Mouse (Mus musculus) liver, embryonic 14.5 days (tissue): ENCODE measurements around the gene B230307C23Rik. TPM values are rescaled to one million over a fixed set of nuclear protein-coding genes. Genes with fewer than 3 reads are reported as not detected.
"Not testable (repeated sequence)": the region's sequence is repeated elsewhere in the genome, so short reads cannot be mapped to it uniquely, and the experiment has no call there.

Experiments
- ATAC-seq: fragments of 200-750 bp; cut with Nextera tagmentation; 2 replicates; pipeline ENCODE4 v1.8.0; 2017; ENCODE audit warnings: moderate number of reproducible peaks, mild to moderate bottlenecking, moderate library complexity; ENCODE audit not compliant: insufficient read depth
- DNase-seq, 3 experiments: peaks; one replicate each; pipeline ENCODE4 v3.0.0-alpha.2; 2012 to 2013; ENCODE audit warnings: low read depth in 3 of 3, low spot score in 3 of 3
- H3K27ac ChIP-seq: fragments of 300-500 bp; sonication (generic); 2 replicates; pipeline ENCODE4 v1.5.1; 2014; ENCODE audit warnings: moderate library complexity, mild to moderate bottlenecking, control low read depth, inconsistent platforms
- H3K27me3 ChIP-seq: fragments of 300-500 bp; sonication (generic); 2 replicates; pipeline ENCODE4 v1.6.1; 2014; ENCODE audit warnings: mild to moderate bottlenecking, low read length, moderate library complexity; ENCODE audit not compliant: control insufficient read depth, insufficient read depth
- H3K36me3 ChIP-seq: fragments of 300-500 bp; sonication (generic); replicated peaks from 2 replicates; pipeline ENCODE4 v1.6.1; 2014; ENCODE audit warnings: low read depth; ENCODE audit not compliant: control insufficient read depth, insufficient read depth
- H3K4me1 ChIP-seq, 2 experiments: fragments of 200-500 bp in 1 of 2; fragments of 300-500 bp in 1 of 2; sonication (generic) in 1 of 2; replicated peaks; 2 replicates each; pipeline ENCODE4 v1.6.1; 2012 to 2014; ENCODE audit warnings: antibody characterized with exemption in 1 of 2, inconsistent platforms in 1 of 2, low read length in 1 of 2; ENCODE audit not compliant: control insufficient read depth in 2 of 2, insufficient read depth in 2 of 2
- H3K4me2 ChIP-seq: fragments of 300-500 bp; sonication (generic); 2 replicates; pipeline ENCODE4 v1.6.1; 2014; ENCODE audit warnings: low read depth, mild to moderate bottlenecking, control low read depth, moderate library complexity
- H3K4me3 ChIP-seq, 2 experiments: fragments of 200-500 bp in 1 of 2; fragments of 300-500 bp in 1 of 2; sonication (generic) in 1 of 2; 2 replicates each; pipeline ENCODE4 v1.5.1; 2012 to 2014; ENCODE audit warnings: low read depth in 2 of 2, low read length in 2 of 2, mild to moderate bottlenecking in 2 of 2, control low read depth in 1 of 2, inconsistent platforms in 1 of 2, moderate library complexity in 1 of 2; ENCODE audit not compliant: insufficient read depth in 1 of 2
- H3K9ac ChIP-seq: fragments of 300-500 bp; sonication (generic); replicated peaks from 2 replicates; pipeline ENCODE4 v1.6.1; 2014; ENCODE audit warnings: mild to moderate bottlenecking, control low read depth, moderate library complexity
- H3K9me3 ChIP-seq: fragments of 300-500 bp; sonication (generic); 2 replicates; pipeline ENCODE4 v1.6.1; 2016; ENCODE audit warnings: low read length, mixed read lengths; ENCODE audit not compliant: control insufficient read depth
- CTCF ChIP-seq: IDR thresholded peaks from 2 replicates; pipeline ENCODE4 v1.5.1; 2016; ENCODE audit warnings: antibody characterized with exemption, low read depth, control low read depth
- EP300 ChIP-seq: IDR thresholded peaks from 2 replicates; pipeline ENCODE4 v1.6.1; 2016; ENCODE audit warnings: antibody characterized with exemption, low read depth
- WGBS: fragments of 180-500 bp; shearing (Covaris S2); extraction: QIAGEN DNeasy Blood & Tissue Kit; methylation state at CpG from one replicate; pipeline ENCODE4 v1.1.7; 2014; ENCODE audit not compliant: insufficient replicate concordance; 5-methylcytosine and 5-hydroxymethylcytosine counted together
- polyA plus RNA-seq, 2 experiments: library from polyadenylated mRNA; depleted of rRNA in 1 of 2; stranded (reverse) in 1 of 2; unstranded in 1 of 2; fragments of >200 nt; fragmentation: Nextera tagmentation in 1 of 2; extraction: Ambion mirVana in 1 of 2; gene quantifications; 2 replicates each; pipeline versions ENCODE4 v1.2.1 to v1.2.3; 2012 to 2014

B230307C23Rik gene
- polyA plus RNA-seq, 2 experiments, result 7.1 to 12.2 TPM

DNA sequence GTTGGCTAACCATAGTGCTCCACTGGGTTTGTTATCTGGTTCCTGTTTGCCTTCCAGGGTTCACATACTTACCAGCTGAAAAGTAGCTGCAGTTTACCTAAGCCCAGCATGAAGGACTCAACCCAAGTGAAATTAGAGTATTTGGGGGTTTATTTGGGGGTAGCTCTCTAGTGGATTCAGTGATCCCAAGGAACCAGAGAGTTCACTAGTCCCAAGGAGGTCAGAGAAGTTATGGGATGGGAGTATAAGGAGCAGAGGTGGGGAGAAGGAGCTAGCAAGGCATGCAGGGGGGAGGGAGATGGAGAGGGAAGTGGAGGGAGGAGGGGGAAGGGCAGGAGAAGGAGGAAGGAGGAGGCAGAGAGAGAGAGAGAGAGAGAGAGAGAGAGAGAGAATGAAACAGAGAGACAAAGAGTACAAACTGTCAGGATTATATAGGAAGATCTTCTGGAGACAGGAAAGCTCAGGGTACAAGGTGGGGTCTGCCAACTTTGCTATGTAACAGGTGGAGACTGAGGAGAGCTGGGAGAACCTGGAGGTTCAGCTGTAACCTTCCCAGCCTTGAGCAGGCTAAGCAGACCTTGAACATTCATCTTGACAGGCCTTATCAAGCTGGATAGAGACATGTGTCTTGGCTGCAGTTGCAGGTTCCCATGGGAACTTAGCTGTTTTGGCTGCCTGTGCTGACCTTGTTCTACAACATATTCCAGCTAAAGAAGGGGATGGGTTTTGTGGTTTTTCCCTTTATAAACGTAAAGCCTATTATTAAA, 1.1 kb upstream of the B230307C23Rik start:
- no peak for ATAC-seq

GRCm38 (mm10) chr16:97997383-97997731, 242 bp downstream of the B230307C23Rik start:
- not testable (repeated sequence) for H3K9me3 ChIP-seq, H3K27ac ChIP-seq, DNase-seq, H3K27me3 ChIP-seq, H3K36me3 ChIP-seq
- H3K4me3 ChIP-seq, result peak overlapping the region; percentile 66 to 67
- H3K4me2 ChIP-seq, result peak overlapping the region; percentile 64
- peak; percentile 36; the same call in 1 of the 2 replicates for ATAC-seq
- H3K4me1 ChIP-seq, result peaks cover 5 to 15% of the 10 kb centered on the region in 2 experiments
- peak overlapping the region; percentile 65 for H3K9ac ChIP-seq
- WGBS, result under 1% methylated on average over 8 of the region's 8 CpGs

More for the DNA sequence above, 1.1 kb upstream of the B230307C23Rik start:
- H3K4me1 ChIP-seq, result peaks cover 5 to 15% of the 10 kb centered on the region in 2 experiments
- peak in 1 of 3 experiments; percentile 7 for DNase-seq
- no peaks in the 10 kb centered on the region; the same call in 1 of the 2 replicates for H3K36me3 ChIP-seq
- peak overlapping the region; percentile 64 for H3K4me2 ChIP-seq
- WGBS, result 13% methylated on average over 1 of the region's 1 CpGs
- peak overlapping the region; percentile 28 to 66; a peak in 3 of 4 replicates for H3K4me3 ChIP-seq
- H3K27me3 ChIP-seq, result no peaks in the 10 kb centered on the region
- peak overlapping the region; percentile 65 for H3K9ac ChIP-seq
- no peaks in the 10 kb centered on the region for H3K9me3 ChIP-seq
- H3K27ac ChIP-seq, result peak overlapping the region; percentile 25; the same call in 1 of the 2 replicates
- TF ChIP-seq EP300 (no peak), CTCF (no peak)

DNA sequence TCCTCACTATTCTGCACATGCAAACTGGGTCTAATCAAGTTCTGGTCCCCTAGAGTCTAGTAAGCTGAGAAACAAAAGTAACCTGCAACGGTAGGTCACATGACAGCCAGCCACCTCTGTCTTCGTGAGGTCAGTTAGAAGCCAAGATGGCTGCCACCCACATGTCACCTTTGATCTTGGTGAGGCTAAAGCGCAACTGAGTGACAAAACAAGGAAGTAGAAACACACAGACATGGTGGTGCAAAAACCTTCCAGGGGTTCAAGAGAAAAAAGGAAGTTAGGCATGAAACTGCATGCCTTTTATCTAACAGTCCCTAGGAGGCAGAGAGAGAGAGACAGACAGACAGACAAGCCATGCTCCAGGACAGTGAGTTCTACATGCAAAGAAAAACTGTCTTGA, 25.0 kb downstream of the B230307C23Rik start:
- no peaks in the 10 kb centered on the region for H3K9me3 ChIP-seq
- TF ChIP-seq CTCF (no peak), EP300 (no peak)

GRCm38 (mm10) chr16:98022657-98023345, 25.7 kb downstream of the B230307C23Rik start:
- no peak overlapping the region for H3K9ac ChIP-seq
- H3K27me3 ChIP-seq, result no peaks in the 10 kb centered on the region
- no peak overlapping the region for H3K27ac ChIP-seq
- TF ChIP-seq EP300, result no peak
- TF ChIP-seq CTCF, result peak; percentile 60
- no peak overlapping the region for H3K4me2 ChIP-seq
- no peaks in the 10 kb centered on the region for H3K36me3 ChIP-seq
- no peaks in the 10 kb centered on the region for H3K9me3 ChIP-seq
- ATAC-seq (no peak), DNase-seq (peak; percentile 34 to 70 (median 47))
- H3K4me3 ChIP-seq, result no peak overlapping the region
- WGBS, result 53% methylated on average over 2 of the region's 2 CpGs
- no peaks in the 10 kb centered on the region for H3K4me1 ChIP-seq

More for the DNA sequence above, 25.0 kb downstream of the B230307C23Rik start:
- no peak overlapping the region for H3K9ac ChIP-seq
- no peak overlapping the region for H3K4me2 ChIP-seq
- ATAC-seq (no peak), DNase-seq (no peak)
- H3K4me3 ChIP-seq, result no peak overlapping the region
- 80% methylated on average over 3 of the region's 3 CpGs for WGBS
- H3K27me3 ChIP-seq, result no peaks in the 10 kb centered on the region
- no peaks in the 10 kb centered on the region for H3K4me1 ChIP-seq
- no peak overlapping the region for H3K27ac ChIP-seq
- no peaks in the 10 kb centered on the region; the same call in 1 of the 2 replicates for H3K36me3 ChIP-seq

DNA sequence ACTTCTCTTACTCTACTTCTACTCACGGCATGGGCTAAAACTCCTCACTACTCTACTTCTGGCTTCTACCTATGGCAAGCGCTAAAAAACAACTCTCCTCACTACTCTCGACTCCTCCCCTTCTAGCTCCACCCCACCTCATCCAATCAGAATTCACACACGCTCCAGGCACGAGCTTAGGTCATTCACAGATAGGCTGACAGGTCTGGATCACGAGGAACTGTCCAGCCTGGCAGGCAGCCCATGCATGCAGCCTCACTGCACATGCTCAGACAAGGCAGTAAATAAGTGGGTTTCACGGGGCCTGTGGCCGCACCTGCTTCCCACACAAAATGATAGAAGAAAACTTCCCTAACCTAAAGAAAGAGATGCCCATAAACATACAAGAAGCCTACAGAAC, 29.1 kb downstream of the B230307C23Rik start:
- 70% methylated on average over 8 of the region's 8 CpGs for WGBS
- not testable (repeated sequence) for ATAC-seq, H3K27ac ChIP-seq, H3K4me1 ChIP-seq, H3K27me3 ChIP-seq, H3K36me3 ChIP-seq, H3K4me3 ChIP-seq, DNase-seq, H3K4me2 ChIP-seq, H3K9me3 ChIP-seq, H3K9ac ChIP-seq

GRCm38 (mm10) chr16:98034971-98035370, 37.9 kb downstream of the B230307C23Rik start:
- not testable (repeated sequence) for H3K36me3 ChIP-seq, H3K4me1 ChIP-seq, H3K4me2 ChIP-seq, DNase-seq, H3K4me3 ChIP-seq, H3K9ac ChIP-seq, ATAC-seq, H3K27me3 ChIP-seq, H3K27ac ChIP-seq, H3K9me3 ChIP-seq
- WGBS, result 85% methylated on average over 2 of the region's 2 CpGs
